Mouse (Mus musculus) brown adipose tissue, adult 24 weeks (tissue): ENCODE measurements around the gene Wnt16. TPM values are rescaled to one million over a fixed set of nuclear protein-coding genes. Genes with fewer than 3 reads are reported as not detected.
A peak's percentile ranks its signal among the peaks of the same experiment; 100 is the strongest.

Source experiments
- H3K27ac ChIP-seq: fragments of 200-500 bp; replicated peaks from 2 replicates; pipeline ENCODE4 v1.5.1; 2012; ENCODE audit warnings: low read depth, mild to moderate bottlenecking, low read length
- H3K4me1 ChIP-seq: fragments of 200-500 bp; 2 replicates; pipeline ENCODE4 v1.6.1; 2012; ENCODE audit warnings: low read length, mixed read lengths; ENCODE audit not compliant: control insufficient read depth, insufficient read depth, insufficient read length
- H3K4me3 ChIP-seq: fragments of 200-500 bp; 2 replicates; pipeline ENCODE4 v1.5.1; 2012; ENCODE audit warnings: low read depth, mild to moderate bottlenecking, low read length, moderate library complexity; ENCODE audit not compliant: insufficient read depth
- polyA plus RNA-seq: library from polyadenylated mRNA; stranded (reverse); fragments of >200 nt; gene quantifications from 2 replicates; pipeline ENCODE4 v1.2.4, GENCODE M21; 2012; ENCODE audit not compliant: missing spikeins, insufficient read depth, insufficient read length

Wnt16 gene
- polyA plus RNA-seq, 1 experiment = not detected

DNA sequence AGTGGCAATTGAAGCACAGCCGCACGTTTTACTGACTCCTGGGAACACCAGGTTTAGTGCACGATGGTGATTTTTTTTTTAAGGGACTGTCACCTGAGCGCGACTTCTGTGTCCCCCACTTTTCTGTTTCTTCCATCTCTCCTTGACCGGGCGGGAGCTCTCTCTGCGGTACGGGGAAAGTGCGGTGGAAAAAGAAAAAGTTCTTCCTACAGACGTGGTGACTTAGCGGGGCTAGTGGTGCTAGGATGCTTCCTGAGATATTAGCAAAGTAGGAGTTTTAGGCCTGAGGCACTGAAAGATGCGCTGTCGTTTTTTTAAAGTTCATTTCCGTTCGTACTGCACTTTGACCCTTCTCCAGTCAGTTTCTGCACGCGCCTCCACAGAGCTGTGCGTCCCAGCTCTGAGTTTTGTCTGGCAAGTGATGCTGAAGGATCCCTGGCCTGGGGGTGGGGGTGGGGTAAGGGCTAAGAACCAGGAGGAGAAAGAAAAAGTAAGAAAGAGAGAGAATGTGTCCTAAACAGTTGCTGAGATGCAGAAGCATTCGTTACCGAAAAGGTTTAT lies 1.5 kb downstream of the Wnt16 start:
- Histone ChIP-seq H3K4me1 (no peaks in the 10 kb centered on the region), H3K4me3 (0 out of 2 replicates have a peak overlapping the region, but pooled peaks have one; percentile 8), H3K27ac (no peak overlapping the region)

DNA sequence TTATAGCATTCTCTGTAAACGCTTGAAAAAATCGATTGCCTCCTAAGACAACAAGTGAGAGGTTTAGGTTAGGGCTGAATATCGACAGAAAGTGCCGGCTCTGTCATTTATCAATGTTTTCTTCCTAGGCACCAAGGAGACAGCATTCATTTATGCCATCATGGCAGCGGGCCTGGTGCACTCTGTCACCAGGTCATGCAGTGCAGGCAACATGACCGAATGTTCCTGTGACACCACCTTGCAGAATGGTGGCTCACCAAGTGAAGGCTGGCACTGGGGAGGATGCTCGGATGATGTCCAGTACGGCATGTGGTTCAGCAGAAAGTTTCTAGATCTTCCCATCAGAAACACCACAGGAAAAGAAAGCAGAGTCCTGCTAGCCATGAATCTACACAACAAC lies 2.8 kb downstream of the Wnt16 start:
- H3K27ac ChIP-seq = no peak overlapping the region
- H3K4me1 ChIP-seq = no peaks in the 10 kb centered on the region
- H3K4me3 ChIP-seq = no peak overlapping the region

DNA sequence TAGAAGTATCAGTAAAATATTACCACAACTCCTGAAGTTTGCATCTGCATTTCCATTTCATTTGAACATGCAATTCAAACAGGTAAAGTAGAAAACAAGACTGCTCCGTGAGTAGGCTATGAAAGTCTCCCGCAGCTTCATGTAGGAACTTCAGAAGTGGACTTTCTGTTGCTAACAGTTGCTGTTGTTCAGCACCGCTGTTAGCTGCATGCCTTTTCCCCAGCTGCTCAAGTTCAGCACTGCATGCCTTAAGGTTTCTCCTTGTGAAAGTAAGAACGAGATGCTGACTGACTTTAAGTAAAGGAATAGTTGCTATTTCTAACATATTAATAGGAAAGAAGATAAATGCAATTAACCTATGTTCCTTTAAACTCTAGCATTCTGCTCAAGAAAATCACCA lies 4.0 kb downstream of the Wnt16 start:
- H3K4me1 ChIP-seq = no peaks in the 10 kb centered on the region
- H3K27ac ChIP-seq = no peak overlapping the region

DNA sequence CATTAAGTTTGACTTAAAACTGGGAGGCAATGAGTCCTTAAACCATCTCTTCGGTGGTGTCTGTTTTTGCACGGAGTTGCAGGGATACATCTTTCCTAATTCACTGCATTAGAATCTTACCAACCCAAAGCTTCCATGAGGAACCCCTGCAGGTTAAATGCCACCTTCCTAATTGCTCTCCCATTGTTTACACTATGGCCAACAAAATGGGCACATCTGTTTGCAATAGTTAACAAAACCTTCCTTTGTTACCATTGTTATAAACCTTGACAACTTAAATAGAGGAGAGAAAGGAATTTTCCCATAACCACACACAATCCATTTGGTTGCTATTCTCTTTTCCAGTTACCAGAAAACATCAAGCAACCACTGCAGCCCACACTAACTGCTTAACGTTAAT lies 5.9 kb downstream of the Wnt16 start:
- Histone ChIP-seq H3K27ac (no peak overlapping the region), H3K4me3 (no peak overlapping the region), H3K4me1 (no peaks in the 10 kb centered on the region)

More for the DNA sequence above, 4.0 kb downstream of the Wnt16 start:
- no peak overlapping the region for H3K4me3 ChIP-seq

DNA sequence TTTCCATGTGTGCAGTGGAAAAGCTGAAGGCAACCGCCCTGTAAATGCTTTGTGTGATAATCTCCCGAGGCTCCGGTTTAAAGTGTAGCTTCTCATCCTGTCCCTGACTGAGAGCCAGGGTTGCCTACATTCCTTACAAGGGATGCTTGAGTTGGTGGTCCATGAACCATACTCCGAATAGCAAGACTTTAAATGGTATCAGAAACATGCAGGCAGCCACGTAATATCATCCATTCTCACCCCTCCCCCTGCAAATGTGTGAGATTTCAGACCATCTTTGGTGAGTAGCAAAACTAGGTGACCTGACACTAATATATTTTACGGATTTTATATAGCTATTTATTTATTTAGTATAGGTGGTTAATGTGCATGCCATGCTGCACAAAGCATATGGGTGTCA lies 9.0 kb downstream of the Wnt16 start:
- Histone ChIP-seq H3K4me1 (no peaks in the 10 kb centered on the region), H3K4me3 (no peak overlapping the region), H3K27ac (no peak overlapping the region; the same call in 1 of the 2 replicates)

DNA sequence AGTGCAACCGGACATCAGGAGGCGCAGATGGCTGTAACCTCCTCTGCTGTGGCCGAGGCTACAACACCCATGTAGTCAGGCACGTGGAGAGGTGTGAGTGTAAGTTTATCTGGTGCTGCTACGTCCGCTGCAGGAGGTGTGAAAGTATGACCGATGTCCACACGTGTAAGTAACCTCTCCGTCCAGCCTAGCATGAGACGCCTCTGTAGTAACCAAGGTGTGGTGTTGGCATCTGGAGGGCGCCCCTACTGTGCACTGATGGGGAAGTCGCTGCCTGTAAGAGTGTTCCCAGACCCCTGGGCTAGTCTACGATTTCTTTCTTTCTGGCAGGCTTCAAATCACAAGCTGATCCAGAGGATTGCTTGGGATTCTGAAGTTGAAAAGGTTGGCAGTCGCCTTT lies 10.0 kb downstream of the Wnt16 start:
- H3K4me1 ChIP-seq = no peaks in the 10 kb centered on the region
- no peak overlapping the region for H3K4me3 ChIP-seq
- H3K27ac ChIP-seq = no peak overlapping the region

DNA sequence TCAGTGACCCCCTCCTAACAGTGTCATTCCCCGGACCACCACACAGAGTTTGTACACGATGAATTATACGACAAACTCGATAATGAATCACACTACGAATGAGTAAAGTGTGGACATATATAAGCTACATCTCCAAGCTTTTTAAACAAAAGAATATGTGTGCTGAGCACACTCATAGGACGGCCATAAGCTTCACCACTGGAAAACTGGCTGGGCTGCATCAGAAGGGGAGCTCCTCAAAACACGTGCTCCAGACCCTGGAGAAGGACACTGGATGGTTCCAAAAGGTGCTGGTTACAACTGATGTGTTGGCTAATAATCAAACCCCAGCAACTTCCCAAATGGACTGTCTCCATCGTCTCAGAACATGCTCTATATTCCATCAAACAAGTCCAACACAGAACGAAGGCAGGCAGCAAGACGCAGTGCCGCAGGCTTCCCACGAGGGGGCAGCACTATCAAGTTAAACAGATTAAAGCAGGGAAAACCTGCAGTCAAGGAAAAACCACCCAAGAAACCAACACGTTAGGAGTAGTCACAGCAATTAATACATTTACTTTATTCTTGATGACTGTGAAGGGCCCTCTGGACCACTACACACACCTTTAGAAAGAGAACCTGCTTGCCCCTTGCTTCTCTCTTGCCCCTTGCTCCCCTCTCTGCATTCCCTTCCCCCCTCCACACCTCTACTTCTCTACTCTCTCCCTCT lies 37.5 kb downstream of the Wnt16 start:
- peaks cover 2% of the 10 kb centered on the region; the same call in 1 of the 2 replicates for H3K4me1 ChIP-seq
- no peak overlapping the region for H3K27ac ChIP-seq
- no peak overlapping the region for H3K4me3 ChIP-seq

DNA sequence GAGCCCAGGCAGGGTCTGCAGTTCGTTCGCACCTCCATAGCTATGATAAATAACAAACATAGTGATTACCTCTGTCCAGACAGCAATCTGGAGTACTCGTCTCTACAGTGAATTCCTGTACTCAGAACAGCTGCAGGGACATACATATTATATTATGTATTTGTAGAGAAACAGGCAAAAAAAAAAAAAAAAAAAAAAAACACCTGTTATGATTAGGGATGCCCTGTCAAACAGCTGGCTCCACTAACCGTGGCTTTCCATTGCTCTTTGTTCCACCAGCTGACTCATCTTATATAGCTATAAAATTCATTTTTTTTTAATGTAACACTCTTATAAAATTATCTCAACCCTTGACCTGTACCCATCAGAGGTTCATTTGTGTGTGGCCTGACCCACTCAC lies 38.3 kb downstream of the Wnt16 start:
- no peak overlapping the region for H3K4me3 ChIP-seq
- no peak overlapping the region for H3K27ac ChIP-seq
- H3K4me1 ChIP-seq = peaks cover 2% of the 10 kb centered on the region; the same call in 1 of the 2 replicates

DNA sequence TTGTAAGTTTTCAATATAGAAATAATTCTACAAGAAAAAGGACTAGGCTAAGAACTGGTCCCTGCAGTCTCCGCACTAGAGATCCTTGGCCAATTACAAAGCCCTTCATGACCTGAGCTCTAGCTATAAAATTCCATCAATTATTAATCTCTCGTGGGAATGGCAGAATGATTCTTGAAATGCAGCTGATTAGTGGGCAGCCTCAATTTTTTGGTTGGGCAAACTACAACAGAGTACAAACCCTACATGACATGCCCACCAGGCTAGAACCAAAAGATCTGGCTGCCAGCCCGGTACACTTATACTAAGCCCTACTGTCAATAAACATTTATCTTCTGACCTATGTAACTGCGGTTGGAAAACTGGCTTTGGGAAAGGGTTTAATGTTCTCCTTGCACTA lies 39.1 kb downstream of the Wnt16 start:
- Histone ChIP-seq H3K27ac (no peak overlapping the region), H3K4me1 (peaks cover 2% of the 10 kb centered on the region; the same call in 1 of the 2 replicates)

DNA sequence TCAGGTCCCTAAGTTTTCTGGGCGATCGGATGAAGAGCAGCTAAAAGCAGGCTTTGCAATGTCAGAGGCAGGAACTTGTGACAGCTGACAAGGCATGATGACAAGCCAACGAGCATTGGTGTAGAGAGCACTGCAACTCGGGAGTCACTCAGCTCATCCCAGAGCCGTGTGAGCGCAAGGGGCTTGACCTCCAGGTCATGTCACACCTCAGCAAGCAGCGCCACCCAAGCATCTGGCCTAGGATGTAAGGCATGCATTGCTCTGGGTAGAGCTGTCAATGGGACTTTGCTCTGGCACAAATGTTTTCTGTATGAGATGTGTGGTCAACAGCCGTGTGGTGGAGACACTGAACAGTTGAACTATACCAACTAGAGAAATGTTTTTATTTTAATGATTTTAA lies 39.9 kb downstream of the Wnt16 start:
- Histone ChIP-seq H3K27ac (no peak overlapping the region), H3K4me1 (peaks cover 2% of the 10 kb centered on the region; the same call in 1 of the 2 replicates)

More for the DNA sequence above, 39.1 kb downstream of the Wnt16 start:
- H3K4me3 ChIP-seq = no peak overlapping the region

DNA sequence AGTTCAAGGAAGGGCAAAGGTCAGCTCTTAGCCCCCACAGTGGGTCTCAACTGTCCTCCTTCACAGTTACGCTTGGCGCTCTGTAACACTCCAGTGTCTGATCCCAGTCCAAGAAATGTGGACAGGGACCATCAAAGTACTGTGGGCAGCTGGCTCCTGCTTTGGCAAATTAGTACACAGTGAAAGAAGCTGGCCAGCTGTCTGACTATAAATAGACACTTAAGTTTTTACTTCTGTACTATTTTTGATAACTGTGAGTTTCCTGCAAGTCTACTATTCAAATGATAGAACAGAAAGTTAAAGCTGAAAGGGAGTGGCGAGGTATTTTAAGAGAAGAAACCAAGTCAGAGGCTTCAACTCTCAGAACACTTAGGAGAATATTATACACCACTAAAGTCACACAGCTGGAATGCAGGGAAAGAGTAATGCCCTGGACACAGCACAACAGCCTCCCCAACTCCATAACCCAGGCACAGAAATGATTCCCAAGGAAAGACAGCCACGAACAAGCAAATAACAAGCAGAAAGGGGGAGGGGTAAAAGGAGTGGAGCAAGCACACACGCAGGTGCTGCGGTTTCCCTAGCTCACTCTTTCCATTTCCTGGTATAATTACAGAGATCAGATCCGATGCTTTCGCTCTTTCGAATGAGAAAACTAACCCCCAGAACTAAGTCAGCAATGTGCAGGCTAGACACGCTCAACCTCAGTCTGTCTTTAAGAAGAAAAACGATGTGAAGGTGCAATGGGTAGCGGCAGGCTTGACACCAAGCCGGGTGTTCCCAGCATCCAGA lies 42.3 kb downstream of the Wnt16 start:
- no peak overlapping the region for H3K27ac ChIP-seq
- no peak overlapping the region for H3K4me3 ChIP-seq
- peaks cover 2% of the 10 kb centered on the region; the same call in 1 of the 2 replicates for H3K4me1 ChIP-seq

More for the DNA sequence above, 39.9 kb downstream of the Wnt16 start:
- no peak overlapping the region for H3K4me3 ChIP-seq

DNA sequence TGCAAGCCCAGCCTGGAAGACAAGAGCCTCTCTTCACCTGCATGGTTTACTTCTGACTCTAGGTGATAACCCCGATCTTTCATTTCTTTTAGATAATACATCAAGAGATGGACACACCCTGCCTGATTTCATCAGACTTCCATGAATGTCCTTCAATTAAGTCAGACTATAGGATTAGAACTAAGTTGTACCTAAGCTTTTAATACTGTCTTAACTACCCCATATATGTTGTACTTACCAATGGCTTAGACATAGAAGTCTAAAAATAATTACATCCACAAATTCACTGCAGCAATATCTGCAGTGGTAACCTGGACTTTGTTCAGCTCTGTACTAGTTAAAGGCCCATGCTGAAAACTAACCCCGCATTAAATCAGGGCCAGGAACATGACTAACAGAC lies 44.5 kb downstream of the Wnt16 start:
- Histone ChIP-seq H3K27ac (no peak overlapping the region), H3K4me1 (peaks cover 2% of the 10 kb centered on the region; the same call in 1 of the 2 replicates), H3K4me3 (no peak overlapping the region)

DNA sequence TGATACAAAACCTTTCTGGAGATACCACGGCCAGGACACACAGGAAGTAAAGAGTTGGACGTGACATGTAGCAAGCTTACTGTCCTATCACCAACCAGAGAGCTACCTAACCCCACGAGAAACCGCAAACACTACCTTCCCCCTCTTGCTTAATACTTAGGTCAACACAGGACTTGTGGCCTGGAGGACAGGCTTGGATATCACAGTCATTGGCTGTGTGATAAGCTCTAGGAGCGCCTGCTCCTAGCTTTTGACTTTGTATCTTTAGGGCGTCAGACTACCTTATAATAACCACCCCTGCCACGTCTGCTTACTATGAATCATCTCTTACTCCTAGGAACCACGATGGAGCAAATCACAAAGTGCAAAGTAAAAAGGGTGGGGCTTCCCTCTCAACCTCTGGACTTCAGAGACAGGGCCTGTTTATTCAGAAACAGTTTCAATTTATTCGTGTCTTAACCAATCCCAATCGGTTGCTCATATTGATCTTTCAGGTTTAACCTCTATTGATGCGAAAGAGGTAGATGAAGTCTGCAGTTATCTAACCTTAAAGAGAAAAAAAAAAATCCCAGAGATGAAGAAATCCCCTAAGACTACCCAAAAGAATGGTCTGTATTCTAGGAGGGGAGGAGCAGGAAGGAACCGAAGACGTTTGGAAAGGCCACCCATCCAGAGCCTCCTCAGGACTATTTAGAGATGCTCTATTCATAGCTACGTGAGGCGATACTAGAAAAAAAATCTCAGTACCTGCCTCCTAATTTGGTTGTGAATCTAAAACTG lies 51.9 kb downstream of the Wnt16 start:
- Histone ChIP-seq H3K4me1 (peaks cover 3% of the 10 kb centered on the region; the same call in 1 of the 2 replicates), H3K4me3 (no peak overlapping the region), H3K27ac (no peak overlapping the region)

DNA sequence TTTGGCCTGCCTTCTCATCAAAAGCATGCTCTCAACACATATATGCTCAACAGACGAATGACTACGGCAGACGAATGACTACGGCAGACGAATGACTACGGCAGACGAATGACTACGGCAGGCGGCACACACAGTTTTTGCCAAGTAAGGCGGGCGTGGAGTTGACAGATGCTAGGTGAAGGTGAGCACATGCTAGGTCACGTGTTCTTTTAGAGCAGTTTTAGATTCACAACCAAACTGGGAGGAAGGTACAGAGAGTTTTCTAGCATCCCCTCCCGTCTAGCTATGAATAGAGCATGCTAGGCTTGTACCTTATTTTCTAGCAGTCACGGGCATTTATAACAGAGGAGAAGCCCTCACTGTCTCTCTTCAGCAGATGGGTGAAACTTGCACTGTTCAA lies 52.8 kb downstream of the Wnt16 start:
- H3K27ac ChIP-seq = no peak overlapping the region
- peaks cover 3% of the 10 kb centered on the region; the same call in 1 of the 2 replicates for H3K4me1 ChIP-seq
- H3K4me3 ChIP-seq = no peak overlapping the region

DNA sequence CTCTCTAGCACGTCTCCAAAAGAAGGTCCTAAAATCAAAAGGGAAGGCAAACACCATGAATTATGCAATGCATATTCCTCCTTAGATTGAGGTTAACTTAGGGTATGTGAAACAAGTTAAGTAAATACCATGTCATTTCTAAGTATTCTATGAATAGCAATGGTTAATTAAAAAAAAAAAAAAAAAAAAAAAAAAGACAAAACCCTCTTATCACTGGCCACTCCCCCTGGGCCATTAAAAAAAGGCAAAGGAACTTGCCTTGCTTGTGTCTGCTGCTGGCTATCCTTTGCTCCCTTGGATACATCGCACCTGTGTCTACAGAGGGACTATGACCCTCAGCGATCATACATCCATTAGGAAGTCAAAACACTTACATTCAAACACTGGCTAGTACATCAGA lies 55.3 kb downstream of the Wnt16 start:
- no peak overlapping the region for H3K27ac ChIP-seq
- H3K4me1 ChIP-seq = peaks cover 6% of the 10 kb centered on the region; the same call in 1 of the 2 replicates
- H3K4me3 ChIP-seq = no peak overlapping the region
